Mouse (Mus musculus) adrenal gland, adult (tissue): ENCODE results near the gene Btbd35f30.
"Not testable (repeated sequence)": the region's sequence is repeated elsewhere in the genome, so short reads cannot be mapped to it uniquely, and the experiment has no call there.

ENCODE experiments used
- DNase-seq, 2 experiments: peaks; one replicate each; pipeline ENCODE4 v3.0.0; 2022 to 2023; ENCODE audit warnings: low spot score in 1 of 2; ENCODE audit not compliant: inconsistent age in 2 of 2

Btbd35f30 gene

GRCm38 (mm10) chrX:32894325-32894724, at the start of gene Btbd35f30:
Btbd35f30 (plus strand) TSS chrX:32894625.
- DNase-seq: not testable (repeated sequence)

GRCm38 (mm10) chrX:32941468-32941867, 47.0 kb downstream of the Btbd35f30 start, which contains the start of gene Gm21789:
Gm21789 (plus strand) TSS chrX:32941768.
- DNase-seq: not testable (repeated sequence)
